Mouse (Mus musculus) T-helper 1 cell (primary cell): Measurements from ENCODE around the gene Rhox4e.
"Not testable (repeated sequence)": the region's sequence is repeated elsewhere in the genome, so short reads cannot be mapped to it uniquely, and the experiment has no call there.

Experiments
- in situ Hi-C: fragments of 300-600 bp; cut with MboI, MseI; formaldehyde crosslinking; loops from one replicate; pipeline ENCODE4 v1.15.1; 2025; ENCODE audit warnings: high pct_unique_total_duplicates

Rhox4e gene

GRCm38 (mm10) chrX:37557112-37557511 is at the start of gene Rhox4e:
TSS of gene Rhox4e (plus strand) at chrX:37557412.
- in situ Hi-C loops: not testable (repeated sequence)

GRCm38 (mm10) chrX:37514059-37514458 is 43.2 kb upstream of the Rhox4e start, which contains the start of gene Rhox4d:
TSS of gene Rhox4d (plus strand) at chrX:37514359.
- in situ Hi-C loops: loop anchor here (25.0 kb wide), 1 partner anchor 127 kb away; the partner anchor contains the start of genes Rhox3a2 and Rhox4a2

GRCm38 (mm10) chrX:37530152-37530551 is 27.1 kb upstream of the Rhox4e start, which contains the start of gene Rhox2e:
TSS of gene Rhox2e (plus strand) at chrX:37530452.
- in situ Hi-C loops: not testable (repeated sequence)

- in situ Hi-C loops: loop anchor here (5.0 kb wide), 2 partner anchors 36 to 289 kb away; no protein-coding TSS in a partner anchor
Observed at GRCm38 (mm10) chrX:37541719-37542118, 15.5 kb upstream of the Rhox4e start, which contains the start of gene Rhox3e. TSS of gene Rhox3e (plus strand) at chrX:37542019.

- in situ Hi-C loops: loop anchor here (5.0 kb wide), 1 partner anchor 119 kb away; the partner anchor contains the start of gene Rhox2c
Observed at GRCm38 (mm10) chrX:37571105-37571504, 13.9 kb downstream of the Rhox4e start, which contains the start of gene Rhox2f. TSS of gene Rhox2f (plus strand) at chrX:37571405.

GRCm38 (mm10) chrX:37572638-37573037 is 15.4 kb downstream of the Rhox4e start:
- in situ Hi-C loops: loop anchor here (5.0 kb wide), 1 partner anchor 120 kb away; the partner anchor contains the start of gene Rhox2c

- in situ Hi-C loops: loop anchor here (25.0 kb wide), 1 partner anchor 232 kb away; the partner anchor contains the start of gene Rhox5
Observed at GRCm38 (mm10) chrX:37580692-37581091, 23.5 kb downstream of the Rhox4e start, which contains the start of gene Rhox3f. TSS of gene Rhox3f (plus strand) at chrX:37580992.

- in situ Hi-C loops: not testable (repeated sequence)
Observed at GRCm38 (mm10) chrX:37607604-37608003, 50.4 kb downstream of the Rhox4e start, which contains the start of gene Rhox4f. TSS of gene Rhox4f (minus strand) at chrX:37607704.
